In genomic region chr4:83427141-83427540, GRCm38 (mm10) we compare ENCODE assay signal across 16 mouse cellular contexts.
"Had no signal": no experiment of that assay in that cellular context is flagged by ENCODE, and none has a peak within 500 bp of the region (broad histone marks: within the 10 kb centered on the region; RNA-seq: fewer than 3 reads in every experiment).

No protein-coding gene starts in this region.

- H3K4me2 ChIP-seq: neural tube, embryonic 13.5 days; neural tube, embryonic 15.5 days; stomach, embryonic 15.5 days had no signal

- H3K9ac ChIP-seq: neural tube, embryonic 13.5 days; neural tube, embryonic 15.5 days; stomach, embryonic 15.5 days had no signal

- H3K4me1 ChIP-seq: neural tube, embryonic 13.5 days; neural tube, embryonic 15.5 days; stomach, embryonic 15.5 days had no signal

- H3K4me3 ChIP-seq: neural tube, embryonic 13.5 days; neural tube, embryonic 15.5 days; stomach, embryonic 15.5 days had no signal

- H3K27ac ChIP-seq: neural tube, embryonic 13.5 days; neural tube, embryonic 15.5 days; stomach, embryonic 15.5 days; stomach, postnatal 0 days had no signal

- H3K9me3 ChIP-seq: neural tube, embryonic 13.5 days; neural tube, embryonic 15.5 days; stomach, embryonic 15.5 days had no signal

- DNase-seq: retina, postnatal 1 day; right cerebral cortex, adult 18-20 months; right cerebral cortex, postnatal 14 days; right cerebral cortex, postnatal 25 days; right cerebral cortex, postnatal 4 days; spleen, adult 18-20 months; thymus, adult 18-20 months; thymus, adult 2 months; thymus, postnatal 14 days; thymus, postnatal 25 days; thymus, postnatal 36 days; thymus, postnatal 4 days had no signal

- H3K27me3 ChIP-seq: neural tube, embryonic 13.5 days; neural tube, embryonic 15.5 days; stomach, embryonic 15.5 days had no signal
